Mouse (Mus musculus) limb, embryonic 10.5 days (tissue): ENCODE results near the gene Cryl1. TPM values are rescaled to one million over a fixed set of nuclear protein-coding genes. Genes with fewer than 3 reads are reported as not detected.

Experiments
- DNase-seq: peaks from one replicate; pipeline ENCODE4 v3.0.0-alpha.2; 2017; ENCODE audit warnings: low spot score
- H3K27ac ChIP-seq: fragments of 300-500 bp; sonication (generic); 2 replicates; pipeline ENCODE4 v1.5.1; 2016; ENCODE audit warnings: mild to moderate bottlenecking
- H3K27me3 ChIP-seq: fragments of 300-500 bp; sonication (generic); 2 replicates; pipeline ENCODE4 v1.6.1; 2016; ENCODE audit warnings: low read depth, mild to moderate bottlenecking; ENCODE audit not compliant: poor library complexity, severe bottlenecking
- H3K36me3 ChIP-seq: fragments of 300-500 bp; sonication (generic); 2 replicates; pipeline ENCODE4 v1.6.1; 2016; ENCODE audit warnings: mild to moderate bottlenecking, moderate library complexity
- H3K4me1 ChIP-seq: fragments of 300-500 bp; sonication (generic); 2 replicates; pipeline ENCODE4 v1.6.1; 2016
- H3K4me3 ChIP-seq: fragments of 300-500 bp; sonication (generic); 2 replicates; pipeline ENCODE4 v1.5.1; 2016; ENCODE audit warnings: mild to moderate bottlenecking, moderate library complexity
- H3K9me3 ChIP-seq: fragments of 300-500 bp; sonication (generic); replicated peaks from 2 replicates; pipeline ENCODE4 v1.6.1; 2016; ENCODE audit warnings: mild to moderate bottlenecking
- WGBS: fragments of 180-500 bp; shearing (Covaris S2); methylation state at CpG from one replicate; pipeline ENCODE4 v1.1.7; 2016; 5-methylcytosine and 5-hydroxymethylcytosine counted together
- polyA plus RNA-seq: library from polyadenylated mRNA; unstranded; fragments of >200 nt; fragmentation: Nextera tagmentation; extraction: Ambion mirVana; gene quantifications from 2 replicates; pipeline ENCODE4 v1.2.1, GENCODE M21; 2016

Gene Cryl1
- polyA plus RNA-seq, 1 experiment from 2014 or later: 12.7 TPM

DNA sequence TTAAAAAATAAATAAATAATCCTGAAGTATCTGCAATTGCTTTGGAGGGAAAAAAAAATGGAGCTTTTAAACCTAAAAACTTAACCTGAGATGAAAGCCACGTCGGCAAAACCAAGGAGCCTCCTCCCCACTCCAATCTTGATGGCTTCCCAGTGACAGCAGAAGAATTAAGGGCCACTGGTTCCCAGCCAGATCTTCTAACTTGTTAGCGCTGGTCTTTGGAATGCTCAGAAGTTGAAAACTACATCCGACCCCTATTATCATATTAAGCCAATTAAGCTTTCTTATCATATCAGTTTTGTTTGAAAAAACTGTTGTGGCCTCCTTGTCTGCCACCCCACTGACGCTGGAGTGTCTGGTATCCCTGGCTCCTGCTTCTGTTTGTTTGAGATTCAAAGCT is 114.5 kb downstream of the Cryl1 start:
- Histone ChIP-seq H3K27me3 (no peaks in the 10 kb centered on the region), H3K9me3 (no peaks in the 10 kb centered on the region), H3K36me3 (no peaks in the 10 kb centered on the region), H3K4me3 (no peak overlapping the region), H3K4me1 (peaks cover 11% of the 10 kb centered on the region), H3K27ac (no peak overlapping the region)
- DNase-seq: no peak
- WGBS: 48% methylated on average over 5 of the region's 5 CpGs

DNA sequence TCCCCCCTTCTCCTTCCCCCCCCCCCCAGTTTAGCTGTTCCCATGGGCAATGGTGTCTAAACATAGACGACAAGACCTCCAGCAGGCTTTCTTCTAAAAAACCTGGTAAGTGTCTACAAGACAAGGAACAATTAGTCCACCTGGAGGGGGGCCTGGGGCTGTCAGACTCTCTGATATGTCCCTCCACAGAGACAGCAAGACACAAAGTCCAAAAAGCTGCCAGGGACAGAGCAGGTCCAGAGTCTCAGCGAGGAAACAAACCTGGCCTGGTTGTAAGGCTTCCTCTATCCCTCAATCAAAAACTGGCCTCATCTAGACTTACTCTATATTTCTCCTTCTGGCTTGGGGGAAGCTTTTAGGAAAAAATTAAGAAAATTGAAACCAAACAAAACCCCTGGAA is 115.7 kb downstream of the Cryl1 start:
- Histone ChIP-seq H3K27ac (no peak overlapping the region), H3K4me1 (peaks cover 11% of the 10 kb centered on the region), H3K4me3 (no peak overlapping the region), H3K36me3 (no peaks in the 10 kb centered on the region), H3K27me3 (no peaks in the 10 kb centered on the region), H3K9me3 (no peaks in the 10 kb centered on the region)
- 54% methylated on average over 2 of the region's 2 CpGs for WGBS
- no peak for DNase-seq

DNA sequence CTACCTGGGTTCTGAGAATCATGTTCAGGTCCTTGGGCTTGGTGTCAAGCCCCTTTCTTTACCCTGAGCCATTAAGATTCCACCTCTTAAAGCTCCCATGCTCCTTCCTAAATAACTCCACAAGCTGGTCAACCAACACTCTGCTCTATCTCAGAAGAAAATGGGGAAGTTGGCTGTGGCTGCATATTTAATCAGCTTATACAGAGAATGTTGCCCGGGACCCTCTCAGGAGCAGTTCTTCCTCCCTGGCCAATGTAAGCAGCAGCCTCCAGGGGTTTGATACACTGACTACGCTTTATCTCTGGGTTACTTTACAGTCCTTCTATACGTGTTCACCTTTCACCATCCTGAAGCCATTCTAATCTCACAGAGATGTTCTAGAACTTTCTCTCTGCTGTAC is 117.5 kb downstream of the Cryl1 start:
- WGBS: 89% methylated on average over 3 of the region's 3 CpGs
- H3K27ac ChIP-seq: no peak overlapping the region
- peaks cover 5% of the 10 kb centered on the region; the same call in 1 of the 2 replicates for H3K4me1 ChIP-seq
- H3K27me3 ChIP-seq: no peaks in the 10 kb centered on the region
- no peak for DNase-seq
- no peak overlapping the region for H3K4me3 ChIP-seq
- no peaks in the 10 kb centered on the region for H3K36me3 ChIP-seq
- H3K9me3 ChIP-seq: no peaks in the 10 kb centered on the region

DNA sequence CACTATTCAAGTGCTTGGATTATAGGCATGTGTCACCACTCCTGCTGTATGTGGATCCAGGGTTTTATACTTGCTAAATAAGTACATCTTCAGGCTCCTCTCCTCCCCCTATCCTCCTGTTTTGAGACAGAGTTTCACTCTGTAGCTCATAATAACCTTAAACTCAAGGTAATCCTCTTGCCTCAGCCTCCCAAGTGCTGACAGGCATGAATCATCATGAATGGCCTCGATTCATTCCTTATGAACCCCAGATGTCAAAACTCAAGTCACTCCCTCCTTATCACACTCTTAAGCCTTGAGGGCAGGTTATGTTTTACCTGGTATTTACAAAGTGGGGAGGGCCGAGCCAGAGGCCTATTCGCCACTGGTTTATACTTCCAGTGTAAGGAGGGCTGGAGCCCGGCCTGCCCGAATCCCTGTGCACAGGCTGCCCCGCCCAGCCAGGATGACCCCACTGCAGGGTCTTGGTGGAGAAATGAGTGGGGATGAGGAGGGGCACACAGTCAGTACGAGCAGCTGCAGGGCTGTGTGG is 121.8 kb downstream of the Cryl1 start:
- no peak overlapping the region for H3K4me3 ChIP-seq
- no peaks in the 10 kb centered on the region for H3K27me3 ChIP-seq
- WGBS: 86% methylated on average over 7 of the region's 7 CpGs
- DNase-seq: no peak
- no peaks in the 10 kb centered on the region for H3K9me3 ChIP-seq
- H3K27ac ChIP-seq: no peak overlapping the region
- H3K4me1 ChIP-seq: no peaks in the 10 kb centered on the region
- H3K36me3 ChIP-seq: no peaks in the 10 kb centered on the region

DNA sequence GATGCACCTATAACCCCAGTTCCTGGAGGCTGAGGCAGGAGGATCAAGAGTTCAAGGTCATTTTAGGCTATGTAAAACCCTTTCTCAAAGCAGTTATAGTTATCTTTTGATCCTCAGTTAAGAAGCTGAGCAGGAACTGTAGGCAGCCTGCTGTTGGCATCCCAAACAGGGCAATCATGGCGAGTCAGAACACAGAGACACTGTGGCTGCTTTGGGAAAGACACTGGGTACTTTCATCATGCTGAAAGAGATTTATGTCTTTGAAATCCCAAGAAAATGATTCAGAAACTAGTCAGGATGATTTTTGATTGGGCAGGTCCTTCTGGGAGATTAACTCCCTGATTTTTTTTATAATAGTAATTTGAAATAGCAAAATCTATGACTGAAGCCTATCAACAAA is 126.0 kb downstream of the Cryl1 start:
- 74% methylated on average over 1 of the region's 1 CpGs for WGBS
- H3K4me3 ChIP-seq: no peak overlapping the region
- H3K27me3 ChIP-seq: no peaks in the 10 kb centered on the region
- H3K9me3 ChIP-seq: no peaks in the 10 kb centered on the region
- no peaks in the 10 kb centered on the region for H3K4me1 ChIP-seq
- DNase-seq: no peak
- no peaks in the 10 kb centered on the region for H3K36me3 ChIP-seq
- no peak overlapping the region for H3K27ac ChIP-seq

DNA sequence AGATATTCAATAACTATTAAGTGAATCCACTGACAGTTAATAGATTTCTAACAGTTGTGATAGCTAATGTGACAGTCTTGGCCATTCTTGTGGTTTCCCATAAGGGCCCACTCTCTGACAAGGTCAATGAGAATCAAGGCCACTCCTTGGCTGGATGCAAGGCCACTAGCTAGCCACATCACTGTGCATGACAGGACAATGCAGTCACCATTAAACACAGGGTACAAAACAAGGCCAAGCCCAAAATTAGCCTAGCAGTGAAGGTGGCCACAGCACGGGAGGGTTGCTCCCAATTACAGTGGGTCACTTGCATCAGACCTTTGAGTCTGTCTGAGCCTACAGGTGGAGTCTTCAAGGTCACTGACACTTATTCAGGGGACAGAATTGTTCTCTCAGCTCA is 126.5 kb downstream of the Cryl1 start:
- Histone ChIP-seq H3K4me1 (no peaks in the 10 kb centered on the region), H3K27me3 (no peaks in the 10 kb centered on the region), H3K9me3 (no peaks in the 10 kb centered on the region), H3K27ac (no peak overlapping the region), H3K4me3 (no peak overlapping the region), H3K36me3 (no peaks in the 10 kb centered on the region)
- WGBS: 66% methylated on average over 1 of the region's 1 CpGs
- no peak for DNase-seq

DNA sequence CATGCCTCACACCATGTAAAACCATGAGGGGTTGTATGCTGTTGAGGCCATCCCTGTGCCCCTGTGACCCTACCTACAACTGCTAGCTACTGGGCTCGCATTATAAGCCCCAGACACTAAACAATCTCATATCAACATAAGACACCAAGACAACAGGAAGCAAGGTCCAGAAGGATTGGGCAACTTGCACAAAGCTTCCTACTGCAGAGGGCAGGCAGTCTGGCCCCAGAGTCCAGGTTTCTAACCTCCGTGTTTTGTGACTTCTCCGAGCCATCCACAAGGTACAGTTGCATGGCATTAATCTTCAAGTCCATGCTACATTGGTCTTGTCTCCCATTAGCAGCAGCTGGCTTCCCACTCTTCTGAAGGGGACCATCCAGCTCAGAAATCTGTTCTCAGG is 129.4 kb downstream of the Cryl1 start:
- Histone ChIP-seq H3K9me3 (no peaks in the 10 kb centered on the region), H3K27ac (no peak overlapping the region), H3K4me3 (no peak overlapping the region), H3K27me3 (no peaks in the 10 kb centered on the region), H3K36me3 (no peaks in the 10 kb centered on the region), H3K4me1 (no peaks in the 10 kb centered on the region)
- no peak for DNase-seq
- 85% methylated on average over 3 of the region's 3 CpGs for WGBS

DNA sequence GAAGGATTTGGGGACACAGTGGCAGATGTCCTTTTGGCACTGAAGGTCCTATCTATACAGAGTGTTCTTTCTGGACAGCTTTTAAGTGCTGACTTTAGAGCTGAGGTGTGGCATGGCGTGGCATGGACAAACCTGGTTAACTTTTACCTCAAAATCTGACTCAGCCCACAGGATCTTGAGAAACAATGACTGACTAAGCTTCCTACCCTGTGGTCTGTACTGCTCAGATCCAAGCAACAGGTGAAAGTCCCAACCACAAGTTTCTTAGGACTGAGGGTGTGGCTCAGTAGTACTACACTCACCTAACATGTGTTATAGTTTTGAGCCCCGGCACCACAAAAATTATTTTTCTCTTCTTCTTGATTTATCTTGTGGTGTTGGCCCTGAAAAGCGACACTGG is 130.0 kb downstream of the Cryl1 start:
- no peaks in the 10 kb centered on the region for H3K4me1 ChIP-seq
- WGBS: 81% methylated on average over 3 of the region's 3 CpGs
- H3K27me3 ChIP-seq: no peaks in the 10 kb centered on the region
- H3K27ac ChIP-seq: no peak overlapping the region
- no peak for DNase-seq
- no peaks in the 10 kb centered on the region for H3K36me3 ChIP-seq
- no peak overlapping the region for H3K4me3 ChIP-seq
- H3K9me3 ChIP-seq: no peaks in the 10 kb centered on the region

DNA sequence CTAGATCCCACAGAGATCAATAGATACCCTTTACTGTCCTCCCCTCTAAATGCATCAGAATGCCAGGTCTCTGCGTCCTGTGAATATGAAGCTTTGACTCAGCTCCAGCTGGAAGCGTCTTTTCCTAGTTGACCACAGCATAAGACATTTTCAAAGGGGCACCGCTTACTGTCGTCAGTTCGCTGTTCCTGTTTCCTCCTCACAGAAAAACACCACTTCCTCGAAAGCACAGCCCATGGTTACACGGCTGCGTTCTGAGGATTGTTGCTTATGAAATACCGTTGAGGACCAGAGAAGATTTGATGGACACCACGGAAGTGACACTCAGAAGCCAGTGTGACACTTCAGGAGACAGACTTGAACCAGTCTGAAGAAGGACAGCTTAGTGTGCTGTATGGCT is 134.4 kb downstream of the Cryl1 start:
- 83% methylated on average over 10 of the region's 10 CpGs for WGBS
- H3K27me3 ChIP-seq: no peaks in the 10 kb centered on the region
- H3K36me3 ChIP-seq: no peaks in the 10 kb centered on the region
- no peaks in the 10 kb centered on the region for H3K4me1 ChIP-seq
- no peak for DNase-seq
- no peak overlapping the region for H3K27ac ChIP-seq
- no peaks in the 10 kb centered on the region for H3K9me3 ChIP-seq
- no peak overlapping the region for H3K4me3 ChIP-seq

DNA sequence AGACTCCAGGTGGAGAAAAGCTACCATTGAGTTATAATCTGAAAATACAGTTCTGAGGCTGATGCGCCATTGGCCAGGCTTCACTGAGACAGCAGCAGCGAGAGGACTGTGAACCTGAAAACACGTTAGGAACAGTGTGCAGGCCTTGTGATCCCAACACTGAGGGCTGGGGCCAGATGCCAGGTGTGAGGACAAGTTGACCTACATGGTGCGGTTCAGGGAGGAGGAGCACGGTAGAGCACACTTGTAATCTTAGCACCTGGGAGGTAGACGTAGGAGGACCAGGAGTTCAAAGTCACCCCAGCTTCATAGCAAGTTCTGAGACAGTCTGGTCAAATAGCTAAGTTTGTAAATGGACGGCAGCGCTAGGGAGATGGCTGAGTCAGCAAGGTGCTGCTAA is 139.0 kb downstream of the Cryl1 start:
- H3K4me1 ChIP-seq: no peaks in the 10 kb centered on the region
- 87% methylated on average over 8 of the region's 8 CpGs for WGBS
- H3K27me3 ChIP-seq: no peaks in the 10 kb centered on the region
- DNase-seq: no peak
- H3K36me3 ChIP-seq: no peaks in the 10 kb centered on the region
- H3K27ac ChIP-seq: no peak overlapping the region
- no peaks in the 10 kb centered on the region for H3K9me3 ChIP-seq
- H3K4me3 ChIP-seq: no peak overlapping the region

DNA sequence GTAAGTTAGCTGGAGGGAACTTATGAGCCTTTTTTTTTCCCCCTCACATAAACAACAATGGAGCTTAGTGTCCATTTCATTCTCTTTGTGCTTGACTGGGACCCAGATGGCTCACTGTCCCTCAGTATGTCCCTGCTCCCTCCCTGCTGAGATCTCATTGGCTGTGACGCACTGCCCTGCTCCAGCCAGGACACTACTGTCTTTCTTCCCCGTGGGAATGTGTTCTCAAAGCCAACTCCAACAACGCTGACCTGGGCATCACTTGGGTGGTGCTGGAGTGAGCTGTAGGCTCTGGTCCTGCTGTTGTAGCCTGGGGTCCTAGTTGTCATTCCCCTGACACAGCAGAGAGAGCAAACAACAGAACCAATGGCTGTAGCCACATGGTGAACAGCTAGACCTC is 149.7 kb downstream of the Cryl1 start:
- WGBS: 70% methylated on average over 3 of the region's 3 CpGs
- no peak for DNase-seq
- Histone ChIP-seq H3K4me3 (no peak overlapping the region), H3K27ac (peak overlapping the region; percentile 9; the same call in 1 of the 2 replicates), H3K27me3 (no peaks in the 10 kb centered on the region), H3K36me3 (no peaks in the 10 kb centered on the region), H3K4me1 (peaks cover 20% of the 10 kb centered on the region), H3K9me3 (no peaks in the 10 kb centered on the region)

DNA sequence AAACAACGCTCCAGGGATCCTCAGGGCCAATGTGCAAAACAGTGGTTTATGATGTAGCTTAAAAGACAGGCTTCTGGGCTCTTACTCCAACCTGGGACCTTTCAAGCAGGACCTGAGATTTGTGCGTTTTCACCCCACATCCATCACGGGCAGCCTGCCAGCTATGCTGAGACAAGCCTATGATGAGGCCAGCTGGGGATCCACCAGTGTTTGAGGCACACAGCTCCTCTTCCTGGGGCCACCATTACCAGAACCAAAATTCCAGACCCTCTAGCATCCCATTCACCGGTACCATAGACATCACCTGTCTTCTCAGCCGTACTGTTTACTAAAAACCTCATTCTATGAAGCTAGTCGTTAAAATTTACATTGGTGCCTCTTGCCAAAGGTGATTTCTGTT is 151.8 kb downstream of the Cryl1 start:
- 78% methylated on average over 6 of the region's 6 CpGs for WGBS
- Histone ChIP-seq H3K27ac (no peak overlapping the region), H3K4me3 (no peak overlapping the region), H3K9me3 (no peaks in the 10 kb centered on the region), H3K36me3 (no peaks in the 10 kb centered on the region), H3K4me1 (peaks cover 20% of the 10 kb centered on the region), H3K27me3 (no peaks in the 10 kb centered on the region)
- DNase-seq: no peak

DNA sequence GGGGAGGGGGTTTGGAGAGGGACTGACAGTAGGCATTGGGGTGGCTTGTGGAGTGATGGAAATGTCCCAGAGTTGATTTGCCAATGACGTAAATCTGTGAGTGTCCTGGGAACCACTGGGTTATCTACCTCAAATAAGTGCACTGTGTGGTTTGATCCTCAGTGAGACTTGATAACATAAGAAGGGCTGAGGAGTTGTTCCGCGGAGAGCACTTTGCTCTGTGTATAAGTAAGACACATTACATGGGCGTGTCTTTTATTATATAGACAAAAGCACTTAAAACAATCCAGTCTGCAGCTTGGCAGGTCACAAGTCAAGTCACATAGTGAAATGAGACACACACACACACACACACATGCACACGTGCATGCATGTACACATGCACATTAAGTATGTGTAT is 155.4 kb downstream of the Cryl1 start:
- Histone ChIP-seq H3K4me1 (peaks cover 19% of the 10 kb centered on the region), H3K27me3 (no peaks in the 10 kb centered on the region), H3K4me3 (no peak overlapping the region), H3K27ac (no peak overlapping the region), H3K9me3 (no peaks in the 10 kb centered on the region), H3K36me3 (no peaks in the 10 kb centered on the region)
- DNase-seq: no peak
- WGBS: 88% methylated on average over 5 of the region's 5 CpGs

DNA sequence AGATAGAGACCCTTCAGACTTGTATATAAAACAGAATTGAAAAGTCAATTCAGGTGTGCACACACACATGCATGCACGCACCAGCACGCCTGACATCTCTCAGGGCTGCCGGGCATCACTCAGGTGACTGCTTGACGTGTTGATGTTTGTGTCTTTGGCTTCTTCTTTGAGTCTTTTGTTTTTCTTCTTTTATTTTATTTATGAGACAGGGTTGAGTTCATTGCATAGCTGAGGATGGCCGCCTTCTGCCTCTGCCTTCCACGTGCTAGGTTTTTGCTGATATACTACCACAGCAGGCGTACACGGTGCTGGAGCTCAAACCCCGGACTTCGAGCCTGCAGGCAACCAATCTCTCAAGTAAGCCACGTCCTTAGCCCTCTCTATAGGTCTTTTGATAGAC is 163.1 kb downstream of the Cryl1 start:
- no peaks in the 10 kb centered on the region for H3K27me3 ChIP-seq
- no peak for DNase-seq
- WGBS: 82% methylated on average over 11 of the region's 11 CpGs

More for the DNA sequence above, 163.1 kb downstream of the Cryl1 start:
- Histone ChIP-seq H3K36me3 (no peaks in the 10 kb centered on the region), H3K9me3 (no peaks in the 10 kb centered on the region), H3K4me3 (no peak overlapping the region), H3K27ac (no peak overlapping the region), H3K4me1 (peaks cover 12% of the 10 kb centered on the region)
